In genomic region chr7:18962171-18962792, GRCm38 (mm10) we compare ENCODE assay signal across 10 mouse cellular contexts. TPM values are rescaled to one million over a fixed set of nuclear protein-coding genes. Genes with fewer than 3 reads are reported as not detected.
DNase-seq lines count a peak whose midpoint lies in the region; ATAC-seq and TF ChIP-seq lines count a peak whose summit lies in the region.
"Had no signal": no experiment of that assay in that cellular context is flagged by ENCODE, and none has a peak within 500 bp of the region (broad histone marks: within the 10 kb centered on the region; RNA-seq: fewer than 3 reads in every experiment).

No protein-coding gene starts in this region.

- H3K9me3 ChIP-seq in heart, embryonic 11.5 days (replicated peaks; ENCODE audit: control insufficient read depth, low read length), result no peaks in the 10 kb centered on the region
- H3K9me3 ChIP-seq in hindbrain, embryonic 14.5 days (ENCODE audit: control insufficient read depth, low read length), result no peaks in the 10 kb centered on the region
- H3K9me3 ChIP-seq in midbrain, embryonic 15.5 days, result no peaks in the 10 kb centered on the region

- TF ChIP-seq POLR2A in brain, embryonic 14.5 days (IDR thresholded peaks at IDR 0.05; ENCODE audit: borderline replicate concordance, extremely low read depth, insufficient read depth, insufficient read length, poor library complexity, severe bottlenecking), result no peak
- TF ChIP-seq POLR2A in kidney, adult 2 months (IDR thresholded peaks at IDR 0.05; ENCODE audit: low read depth, low read length), result no peak

- H3K4me3 ChIP-seq in heart, embryonic 11.5 days (ENCODE audit: low read depth, low read length), result peak overlapping the region; percentile 18; the same call in 1 of the 2 replicates
- H3K4me3 ChIP-seq in hindbrain, embryonic 14.5 days (replicated peaks; ENCODE audit: low read length), result no peak overlapping the region; the same call in 1 of the 2 replicates
- H3K4me3 ChIP-seq in midbrain, embryonic 15.5 days, result peak overlapping the region; percentile 18
- H3K4me3 ChIP-seq in kidney, adult 2 months (ENCODE audit: insufficient read depth, low read depth, low read length), result no peak overlapping the region

- no peak for TF ChIP-seq CTCF in brain, embryonic 14.5 days (IDR thresholded peaks at IDR 0.05; ENCODE audit: borderline replicate concordance, extremely low read depth, insufficient read depth, insufficient read length)
- TF ChIP-seq CTCF in kidney, adult 2 months (conservative IDR thresholded peaks at IDR 0.05; ENCODE audit: insufficient read depth, insufficient read length, low read depth, low read length), result no peak

- ATAC-seq in heart, embryonic 11.5 days (replicated peaks; ENCODE audit: insufficient number of reproducible peaks, low FRiP score, low TSS enrichment), result no peak
- ATAC-seq in hindbrain, embryonic 14.5 days (ENCODE audit: low FRiP score), result no peak
- ATAC-seq in midbrain, embryonic 15.5 days (replicated peaks), result no peak

- no peak for DNase-seq in heart, adult 9 months (ENCODE audit: low spot score in 2 of 2)
- DNase-seq in brain, embryonic 14.5 days (ENCODE audit: low read depth), result peak; percentile 74
- DNase-seq in hindbrain, embryonic 14.5 days (ENCODE audit: low spot score), result no peak
- DNase-seq in cerebellum, adult 8-10 months, result no peak
- DNase-seq in kidney, adult 2 months, result no peak
- DNase-seq in frontal cortex, adult 2 months (ENCODE audit: extremely low spot score in 1 of 2, low spot score in 1 of 2), result no peak
- DNase-seq: lung, adult 18-20 months; spleen, adult 18-20 months had no signal

- peaks cover 72% of the 10 kb centered on the region for H3K27me3 ChIP-seq in heart, embryonic 11.5 days (ENCODE audit: control insufficient read depth, insufficient read depth, low read length)
- H3K27me3 ChIP-seq in hindbrain, embryonic 14.5 days (ENCODE audit: control insufficient read depth, insufficient read depth, low read length), result no peaks in the 10 kb centered on the region
- H3K27me3 ChIP-seq in midbrain, embryonic 15.5 days (replicated peaks), result no peaks in the 10 kb centered on the region
- no peaks in the 10 kb centered on the region for H3K27me3 ChIP-seq in kidney, adult 2 months (replicated peaks; ENCODE audit: control insufficient read depth, insufficient read depth, low read length)

- 2% methylated on average over 17 of the region's 17 CpGs for WGBS in heart, embryonic 11.5 days (ENCODE audit: insufficient replicate concordance)
- WGBS in hindbrain, embryonic 14.5 days, result 3% methylated on average over 17 of the region's 17 CpGs
- 5% methylated on average over 17 of the region's 17 CpGs for WGBS in midbrain, embryonic 15.5 days
- WGBS in kidney, adult 2 months, result 9% methylated on average over 17 of the region's 17 CpGs

- H3K4me1 ChIP-seq in heart, embryonic 11.5 days (ENCODE audit: control insufficient read depth, insufficient read depth, low read length), result peaks cover 10% of the 10 kb centered on the region; the same call in 1 of the 2 replicates
- peaks cover 35% of the 10 kb centered on the region for H3K4me1 ChIP-seq in hindbrain, embryonic 14.5 days (replicated peaks; ENCODE audit: control insufficient read depth, insufficient read depth, low read length)
- H3K4me1 ChIP-seq in midbrain, embryonic 15.5 days, result peaks cover 52% of the 10 kb centered on the region
- H3K4me1 ChIP-seq in kidney, adult 2 months (ENCODE audit: control insufficient read depth, insufficient read depth, low read length), result no peaks in the 10 kb centered on the region

- H3K27ac ChIP-seq in heart, embryonic 11.5 days (ENCODE audit: low read depth, low read length), result no peak overlapping the region
- no peak overlapping the region for H3K27ac ChIP-seq in hindbrain, embryonic 14.5 days
- no peak overlapping the region for H3K27ac ChIP-seq in midbrain, embryonic 15.5 days
- H3K27ac ChIP-seq in kidney, adult 2 months (ENCODE audit: insufficient read depth, low read depth, low read length), result no peak overlapping the region

- H3K9ac ChIP-seq in heart, embryonic 11.5 days (ENCODE audit: low read depth, low read length), result no peak overlapping the region
- H3K9ac ChIP-seq in hindbrain, embryonic 14.5 days, result peak overlapping the region; percentile 42
- peak overlapping the region; percentile 13 for H3K9ac ChIP-seq in midbrain, embryonic 15.5 days

- H3K4me2 ChIP-seq in heart, embryonic 11.5 days, result peak overlapping the region; percentile 55
- H3K4me2 ChIP-seq in hindbrain, embryonic 14.5 days (replicated peaks), result peak overlapping the region; percentile 46
- H3K4me2 ChIP-seq in midbrain, embryonic 15.5 days, result peak overlapping the region; percentile 46

- no peaks in the 10 kb centered on the region for H3K36me3 ChIP-seq in heart, embryonic 11.5 days (ENCODE audit: control insufficient read depth, insufficient read depth, low read length)
- H3K36me3 ChIP-seq in hindbrain, embryonic 14.5 days (replicated peaks; ENCODE audit: control insufficient read depth, insufficient read depth), result peaks cover 23% of the 10 kb centered on the region; the same call in 1 of the 2 replicates
- H3K36me3 ChIP-seq in midbrain, embryonic 15.5 days (replicated peaks), result no peaks in the 10 kb centered on the region
- H3K36me3 ChIP-seq in kidney, adult 2 months (ENCODE audit: control insufficient read depth, insufficient read depth, low read length), result no peaks in the 10 kb centered on the region

RNA-seq across cellular contexts. Expression of gene Nanos2, which starts 24.9 kb away (rescaled TPM):
- not detected in 2 replicates for polyA plus RNA-seq in heart, embryonic 11.5 days (2014; fragmentation: Nextera tagmentation; extraction: Ambion mirVana)
- 2.1 and 2.7 TPM in 2 replicates for polyA plus RNA-seq in brain, embryonic 14.5 days (2012; rRNA removed)
- 0.52 and 0.69 TPM in 2 replicates for polyA plus RNA-seq in hindbrain, embryonic 14.5 days (2014; fragmentation: Nextera tagmentation; extraction: Ambion mirVana)
- polyA plus RNA-seq in midbrain, embryonic 15.5 days (2015; fragmentation: Nextera tagmentation; extraction: Ambion mirVana), result 0.80 and 1.0 TPM in 2 replicates
- not detected in 2 replicates for polyA plus RNA-seq in kidney, adult 2 months (2012; rRNA removed)
- polyA plus RNA-seq in frontal cortex, adult 2 months (2012; rRNA removed), result 2.9 and 4.1 TPM in 2 replicates

RNA-seq across cellular contexts. Expression of gene Mypop, which starts 28.8 kb away (rescaled TPM):
- polyA plus RNA-seq in heart, embryonic 11.5 days (2014; fragmentation: Nextera tagmentation; extraction: Ambion mirVana), result 2.1 and 2.2 TPM in 2 replicates
- 14.2 and 16.1 TPM in 2 replicates for polyA plus RNA-seq in brain, embryonic 14.5 days (2012; rRNA removed)
- polyA plus RNA-seq in hindbrain, embryonic 14.5 days (2014; fragmentation: Nextera tagmentation; extraction: Ambion mirVana), result 6.7 and 7.4 TPM in 2 replicates
- polyA plus RNA-seq in midbrain, embryonic 15.5 days (2015; fragmentation: Nextera tagmentation; extraction: Ambion mirVana), result 5.8 and 6.2 TPM in 2 replicates
- polyA plus RNA-seq in kidney, adult 2 months (2012; rRNA removed), result 7.6 and 8.7 TPM in 2 replicates
- polyA plus RNA-seq in frontal cortex, adult 2 months (2012; rRNA removed), result 39.9 and 46.2 TPM in 2 replicates

RNA-seq across cellular contexts. Expression of gene Nova2, which starts 36.6 kb away (rescaled TPM):
- polyA plus RNA-seq in heart, embryonic 11.5 days (2014; fragmentation: Nextera tagmentation; extraction: Ambion mirVana), result 0.77 and 0.93 TPM in 2 replicates
- 20.7 and 52.7 TPM in 2 replicates for polyA plus RNA-seq in brain, embryonic 14.5 days (2012; rRNA removed)
- 15.4 and 16.3 TPM in 2 replicates for polyA plus RNA-seq in hindbrain, embryonic 14.5 days (2014; fragmentation: Nextera tagmentation; extraction: Ambion mirVana)
- polyA plus RNA-seq in midbrain, embryonic 15.5 days (2015; fragmentation: Nextera tagmentation; extraction: Ambion mirVana), result 15.2 and 15.9 TPM in 2 replicates
- polyA plus RNA-seq in kidney, adult 2 months (2012; rRNA removed), result 0.80 and 1.1 TPM in 2 replicates
- 25.0 and 27.0 TPM in 2 replicates for polyA plus RNA-seq in frontal cortex, adult 2 months (2012; rRNA removed)

RNA-seq across cellular contexts. Expression of gene Irf2bp1, which starts 41.6 kb away (rescaled TPM):
- polyA plus RNA-seq in heart, embryonic 11.5 days (2014; fragmentation: Nextera tagmentation; extraction: Ambion mirVana), result 13.9 and 14.2 TPM in 2 replicates
- polyA plus RNA-seq in brain, embryonic 14.5 days (2012; rRNA removed), result 48.9 and 54.6 TPM in 2 replicates
- 32.4 and 38.1 TPM in 2 replicates for polyA plus RNA-seq in hindbrain, embryonic 14.5 days (2014; fragmentation: Nextera tagmentation; extraction: Ambion mirVana)
- polyA plus RNA-seq in midbrain, embryonic 15.5 days (2015; fragmentation: Nextera tagmentation; extraction: Ambion mirVana), result 33.4 and 40.2 TPM in 2 replicates
- polyA plus RNA-seq in kidney, adult 2 months (2012; rRNA removed), result 18.1 and 21.1 TPM in 2 replicates
- polyA plus RNA-seq in frontal cortex, adult 2 months (2012; rRNA removed), result 29.0 and 30.5 TPM in 2 replicates

RNA-seq across cellular contexts. Expression of gene Ccdc61, which starts 52.1 kb away (rescaled TPM):
- polyA plus RNA-seq in heart, embryonic 11.5 days (2014; fragmentation: Nextera tagmentation; extraction: Ambion mirVana), result 12.1 and 19.8 TPM in 2 replicates
- polyA plus RNA-seq in brain, embryonic 14.5 days (2012; rRNA removed), result 26.5 and 33.3 TPM in 2 replicates
- 23.9 and 24.0 TPM in 2 replicates for polyA plus RNA-seq in hindbrain, embryonic 14.5 days (2014; fragmentation: Nextera tagmentation; extraction: Ambion mirVana)
- polyA plus RNA-seq in midbrain, embryonic 15.5 days (2015; fragmentation: Nextera tagmentation; extraction: Ambion mirVana), result 24.6 and 25.8 TPM in 2 replicates
- polyA plus RNA-seq in kidney, adult 2 months (2012; rRNA removed), result 19.8 and 21.3 TPM in 2 replicates
- polyA plus RNA-seq in frontal cortex, adult 2 months (2012; rRNA removed), result 11.7 and 15.4 TPM in 2 replicates

Comparison
In these comparisons a context has a peak if more than half of its experiments do, and no peak if none do; other contexts are left out.
1. H3K4me3 ChIP-seq: peak in heart, embryonic 11.5 days (single experiment) and midbrain, embryonic 15.5 days (single experiment); none in hindbrain, embryonic 14.5 days (single experiment) and kidney, adult 2 months (single experiment).
2. Peak in every context shown above with its lines, with median percentiles within 50 percentile points of each other: H3K4me2 ChIP-seq.